Comparison of ENCODE assay signal across 17 mouse cellular contexts in genomic region chr12:53722718-53723698, GRCm38 (mm10).
"Had no signal": no experiment of that assay in that cellular context is flagged by ENCODE, and none has a peak within 500 bp of the region (broad histone marks: within the 10 kb centered on the region; RNA-seq: fewer than 3 reads in every experiment).

No protein-coding gene starts in this region.

- H3K9ac ChIP-seq: liver, embryonic 13.5 days; liver, embryonic 15.5 days; liver, postnatal 0 days; midbrain, embryonic 13.5 days; midbrain, embryonic 15.5 days; neural tube, embryonic 12.5 days; stomach, embryonic 15.5 days had no signal

- H3K36me3 ChIP-seq: liver, embryonic 13.5 days; liver, embryonic 15.5 days; midbrain, embryonic 13.5 days; midbrain, embryonic 15.5 days; neural tube, embryonic 12.5 days; stomach, embryonic 15.5 days had no signal

- H3K9me3 ChIP-seq: liver, embryonic 13.5 days; liver, embryonic 15.5 days; midbrain, embryonic 13.5 days; midbrain, embryonic 15.5 days; neural tube, embryonic 12.5 days; stomach, embryonic 15.5 days had no signal

- ATAC-seq: liver, postnatal 0 days; midbrain, embryonic 13.5 days; midbrain, embryonic 15.5 days had no signal

- H3K27ac ChIP-seq: liver, embryonic 13.5 days; liver, embryonic 15.5 days; macrophage; midbrain, embryonic 13.5 days; midbrain, embryonic 15.5 days; neural tube, embryonic 12.5 days; stomach, embryonic 15.5 days; stomach, postnatal 0 days had no signal

- H3K4me1 ChIP-seq: liver, embryonic 13.5 days; liver, embryonic 15.5 days; megakaryocyte, embryonic 14.5 days; midbrain, embryonic 13.5 days; neural tube, embryonic 12.5 days; stomach, embryonic 15.5 days had no signal

- H3K4me2 ChIP-seq: liver, embryonic 11.5 days; liver, embryonic 13.5 days; liver, embryonic 15.5 days; midbrain, embryonic 11.5 days; midbrain, embryonic 13.5 days; midbrain, embryonic 15.5 days; neural tube, embryonic 12.5 days; stomach, embryonic 15.5 days had no signal

- H3K27me3 ChIP-seq: liver, embryonic 13.5 days; liver, embryonic 15.5 days; megakaryocyte, embryonic 14.5 days; midbrain, embryonic 13.5 days; midbrain, embryonic 15.5 days; neural tube, embryonic 12.5 days; stomach, embryonic 15.5 days had no signal

- H3K4me3 ChIP-seq: liver, embryonic 13.5 days; liver, embryonic 15.5 days; megakaryocyte, embryonic 14.5 days; midbrain, embryonic 13.5 days; midbrain, embryonic 15.5 days; neural tube, embryonic 12.5 days; stomach, embryonic 15.5 days had no signal

- DNase-seq: liver, embryonic 13.5 days; liver, postnatal 0 days; lung, postnatal 10 days; right cerebral cortex, postnatal 14 days; thymus, adult 2 months; thymus, postnatal 25 days; thymus, postnatal 4 days had no signal
